Mouse (Mus musculus): ENCODE data around the gene Rnf126. TPM values are rescaled to one million over a fixed set of nuclear protein-coding genes. Genes with fewer than 3 reads are reported as not detected.

Rnf126 gene
- polyA plus RNA-seq, 1 experiment from 2014 or later, result 93.0 TPM

- no peak overlapping the region for H3K27ac ChIP-seq
- no peaks in the 10 kb centered on the region for H3K36me3 ChIP-seq
- peaks cover 8% of the 10 kb centered on the region for H3K27me3 ChIP-seq
- H3K4me1 ChIP-seq, result peaks cover 8% of the 10 kb centered on the region
- no peak overlapping the region for H3K4me2 ChIP-seq (replicated peaks)
- H3K4me3 ChIP-seq, result no peak overlapping the region
- no peak overlapping the region for H3K9ac ChIP-seq
- WGBS, result 60% methylated on average over 2 of the region's 2 CpGs
- ATAC-seq (ENCODE audit: low FRiP score, low read depth), result no peak
- H3K9me3 ChIP-seq, result no peaks in the 10 kb centered on the region
Measured at GRCm38 (mm10) chr10:79789581-79789980, 22.8 kb upstream of the Rnf126 start.

GRCm38 (mm10) chr10:79788386-79789158, 21.8 kb upstream of the Rnf126 start:
- peaks cover 15% of the 10 kb centered on the region for H3K27me3 ChIP-seq
- H3K4me2 ChIP-seq (replicated peaks), result no peak overlapping the region
- 0 out of 2 replicates have a peak, but pooled peaks cover 4% of the 10 kb centered on the region for H3K4me1 ChIP-seq
- H3K36me3 ChIP-seq, result no peaks in the 10 kb centered on the region
- H3K9me3 ChIP-seq, result no peaks in the 10 kb centered on the region
- no peak overlapping the region for H3K27ac ChIP-seq
- WGBS, result 31% methylated on average over 7 of the region's 7 CpGs
- ATAC-seq (ENCODE audit: low FRiP score, low read depth), result no peak
- H3K9ac ChIP-seq, result no peak overlapping the region
- no peak overlapping the region for H3K4me3 ChIP-seq

DNA sequence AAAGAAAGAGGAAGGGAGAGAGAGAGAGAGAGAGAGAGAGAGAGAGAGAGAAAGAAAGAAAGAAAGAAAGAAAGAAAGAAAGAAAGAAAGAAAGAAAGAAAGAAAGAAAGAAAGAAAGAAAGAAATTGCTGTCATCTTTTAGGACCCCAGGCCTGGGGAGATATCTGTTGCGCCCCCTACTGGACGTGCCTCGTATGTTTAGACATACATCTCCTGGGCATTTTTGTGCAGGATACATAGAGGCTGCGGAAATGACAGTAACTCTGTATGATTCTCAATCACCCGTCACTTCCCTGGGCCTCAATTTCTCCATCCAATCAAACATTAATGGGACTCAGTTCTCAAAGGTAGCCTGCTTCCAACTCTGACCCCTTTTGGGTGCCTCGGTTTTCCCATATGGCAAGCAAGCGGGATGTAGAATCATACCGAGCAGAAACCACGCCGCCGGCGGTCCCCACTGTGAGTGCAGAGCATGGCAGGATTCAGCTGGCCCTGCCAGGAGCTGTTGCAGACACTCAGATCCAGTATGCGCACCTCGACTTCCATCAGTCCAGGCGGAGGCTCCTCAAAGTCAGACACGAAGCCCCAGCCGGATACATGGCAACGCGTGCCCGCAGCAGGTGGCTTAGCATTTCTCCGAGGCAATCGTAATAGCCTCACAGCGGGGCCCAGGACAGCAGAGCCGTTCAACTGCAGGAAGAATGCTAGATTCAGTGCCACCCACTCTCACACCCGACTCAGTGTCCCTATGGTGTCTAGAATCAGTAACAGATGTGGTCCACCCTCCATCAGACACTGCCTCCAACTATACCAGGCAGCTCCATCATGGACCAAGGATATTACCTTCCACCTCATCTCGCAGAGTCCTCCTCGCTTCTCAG, 17.4 kb upstream of the Rnf126 start:
- Histone ChIP-seq H3K9ac (peak overlapping the region; percentile 31; the same call in 1 of the 2 replicates), H3K27me3 (peaks cover 44% of the 10 kb centered on the region), H3K4me1 (peaks cover 18% of the 10 kb centered on the region), H3K36me3 (no peaks in the 10 kb centered on the region), H3K27ac (no peak overlapping the region), H3K4me3 (no peak overlapping the region), H3K4me2 (replicated peaks) (no peak overlapping the region), H3K9me3 (no peaks in the 10 kb centered on the region)
- no peak for ATAC-seq (ENCODE audit: low FRiP score, low read depth)
- WGBS, result 36% methylated on average over 27 of the region's 27 CpGs

GRCm38 (mm10) chr10:79783050-79783449, 16.3 kb upstream of the Rnf126 start:
- Histone ChIP-seq H3K9me3 (no peaks in the 10 kb centered on the region), H3K36me3 (no peaks in the 10 kb centered on the region), H3K27ac (no peak overlapping the region), H3K9ac (no peak overlapping the region), H3K4me2 (replicated peaks) (no peak overlapping the region), H3K27me3 (peaks cover 55% of the 10 kb centered on the region), H3K4me3 (no peak overlapping the region), H3K4me1 (peaks cover 28% of the 10 kb centered on the region)
- no peak for ATAC-seq (ENCODE audit: low FRiP score, low read depth)
- WGBS, result 70% methylated on average over 7 of the region's 7 CpGs

DNA sequence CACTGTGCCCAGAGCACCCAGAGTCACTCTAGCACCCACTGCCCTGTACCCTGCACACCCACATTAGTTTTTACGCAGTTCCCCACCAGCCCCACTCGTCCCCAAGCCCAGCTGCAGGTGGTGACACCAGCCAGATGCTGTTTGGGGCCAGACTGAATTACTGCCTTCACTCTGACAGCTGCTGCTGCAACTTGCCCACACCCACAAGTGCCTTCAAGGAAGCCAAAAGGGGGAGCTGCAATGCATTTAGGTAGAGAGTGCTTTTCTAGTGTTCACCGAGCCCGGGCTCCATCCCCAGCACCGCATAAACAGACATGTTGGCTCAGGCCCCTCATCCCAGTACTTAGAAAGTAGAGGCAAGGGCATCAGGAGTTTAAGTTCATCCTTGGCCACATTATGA, 15.2 kb upstream of the Rnf126 start:
- H3K36me3 ChIP-seq, result no peaks in the 10 kb centered on the region
- no peaks in the 10 kb centered on the region for H3K9me3 ChIP-seq
- peaks cover 39% of the 10 kb centered on the region for H3K4me1 ChIP-seq
- H3K4me2 ChIP-seq (replicated peaks), result no peak overlapping the region
- H3K27ac ChIP-seq, result no peak overlapping the region
- no peak for ATAC-seq (ENCODE audit: low FRiP score, low read depth)
- H3K9ac ChIP-seq, result no peak overlapping the region
- 48% methylated on average over 5 of the region's 5 CpGs for WGBS
- H3K4me3 ChIP-seq, result no peak overlapping the region
- H3K27me3 ChIP-seq, result peaks cover 62% of the 10 kb centered on the region

GRCm38 (mm10) chr10:79781139-79781538, 14.4 kb upstream of the Rnf126 start:
- H3K4me3 ChIP-seq, result peak overlapping the region; percentile 44
- H3K9me3 ChIP-seq, result no peaks in the 10 kb centered on the region
- no peak overlapping the region for H3K9ac ChIP-seq
- no peaks in the 10 kb centered on the region for H3K36me3 ChIP-seq
- 26% methylated on average over 21 of the region's 21 CpGs for WGBS
- peaks cover 44% of the 10 kb centered on the region for H3K4me1 ChIP-seq
- H3K4me2 ChIP-seq (replicated peaks), result peak overlapping the region; percentile 77
- H3K27me3 ChIP-seq, result peaks cover 66% of the 10 kb centered on the region
- no peak for ATAC-seq (ENCODE audit: low FRiP score, low read depth)
- no peak overlapping the region for H3K27ac ChIP-seq

DNA sequence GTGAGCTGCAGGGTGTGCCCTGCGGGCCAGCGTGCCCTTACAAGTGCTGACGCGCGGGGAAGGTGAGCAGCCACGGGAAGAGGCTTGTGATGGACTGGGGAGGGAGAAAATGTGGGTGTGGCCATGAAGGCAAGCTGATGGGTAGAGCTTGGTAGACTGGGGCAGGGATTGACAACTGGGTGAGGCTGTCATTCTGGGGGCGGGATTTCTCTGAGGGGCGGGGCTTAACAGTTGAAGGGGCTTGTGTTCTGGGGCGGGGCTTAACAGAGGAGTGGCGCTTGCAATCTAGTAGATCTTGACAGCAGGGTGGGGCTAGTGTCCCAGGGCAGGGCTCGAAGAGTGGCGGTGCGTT, 13.9 kb upstream of the Rnf126 start:
- H3K4me3 ChIP-seq, result peak overlapping the region; percentile 44
- H3K27ac ChIP-seq, result no peak overlapping the region
- peak; percentile 26; the same call in 1 of the 2 replicates for ATAC-seq (ENCODE audit: low FRiP score, low read depth)
- 0% methylated on average over 13 of the region's 13 CpGs for WGBS
- peaks cover 44% of the 10 kb centered on the region for H3K4me1 ChIP-seq
- H3K36me3 ChIP-seq, result no peaks in the 10 kb centered on the region
- H3K4me2 ChIP-seq (replicated peaks), result peak overlapping the region; percentile 77
- H3K9ac ChIP-seq, result no peak overlapping the region
- H3K9me3 ChIP-seq, result no peaks in the 10 kb centered on the region
- peaks cover 65% of the 10 kb centered on the region for H3K27me3 ChIP-seq

DNA sequence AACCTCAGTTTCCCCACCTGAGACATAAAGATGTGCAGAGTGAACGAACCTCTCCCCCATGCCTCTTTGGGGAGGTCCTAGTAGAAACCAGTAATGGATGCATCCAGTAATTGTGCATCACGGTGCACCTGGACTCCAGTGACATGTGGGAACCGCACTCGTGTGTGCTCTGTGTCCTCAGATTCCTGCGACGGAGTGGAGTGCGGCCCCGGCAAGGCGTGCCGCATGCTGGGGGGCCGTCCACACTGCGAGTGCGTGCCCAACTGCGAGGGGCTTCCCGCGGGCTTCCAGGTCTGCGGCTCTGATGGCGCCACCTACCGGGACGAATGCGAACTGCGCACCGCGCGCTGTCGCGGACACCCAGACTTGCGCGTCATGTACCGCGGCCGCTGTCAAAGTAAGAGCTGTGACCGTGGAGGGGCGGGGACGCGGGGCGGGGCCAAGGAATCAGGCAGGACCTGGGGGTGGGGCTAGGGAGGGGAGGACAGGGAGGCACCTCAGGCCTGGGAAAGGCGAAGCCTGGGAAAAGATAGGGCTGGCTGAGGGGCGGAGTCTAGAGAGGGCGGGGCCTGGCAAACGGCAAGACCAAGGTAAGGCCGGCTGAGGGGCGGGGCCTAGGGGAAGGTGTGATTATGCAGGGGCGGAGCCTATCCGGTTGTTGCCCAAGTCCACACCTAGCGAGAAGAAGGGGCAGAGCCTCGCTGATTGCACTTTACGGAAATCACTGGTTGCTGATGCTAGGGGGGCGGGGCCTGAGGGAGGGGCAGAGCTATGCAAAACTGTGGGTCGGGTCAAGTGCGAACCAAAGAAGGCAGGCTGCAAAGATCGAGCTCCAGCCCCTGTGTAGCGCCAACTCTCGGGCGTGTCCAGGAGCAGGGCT, 13.3 kb upstream of the Rnf126 start:
- peak overlapping the region; percentile 44 for H3K4me3 ChIP-seq
- H3K4me2 ChIP-seq (replicated peaks), result peak overlapping the region; percentile 77
- ATAC-seq (ENCODE audit: low FRiP score, low read depth), result peak; percentile 89
- H3K27ac ChIP-seq, result no peak overlapping the region
- 2% methylated on average over 55 of the region's 55 CpGs for WGBS
- H3K36me3 ChIP-seq, result no peaks in the 10 kb centered on the region
- peaks cover 62% of the 10 kb centered on the region for H3K27me3 ChIP-seq
- H3K4me1 ChIP-seq, result peaks cover 44% of the 10 kb centered on the region
- H3K9me3 ChIP-seq, result peaks cover 4% of the 10 kb centered on the region; the same call in 1 of the 2 replicates
- H3K9ac ChIP-seq, result no peak overlapping the region

DNA sequence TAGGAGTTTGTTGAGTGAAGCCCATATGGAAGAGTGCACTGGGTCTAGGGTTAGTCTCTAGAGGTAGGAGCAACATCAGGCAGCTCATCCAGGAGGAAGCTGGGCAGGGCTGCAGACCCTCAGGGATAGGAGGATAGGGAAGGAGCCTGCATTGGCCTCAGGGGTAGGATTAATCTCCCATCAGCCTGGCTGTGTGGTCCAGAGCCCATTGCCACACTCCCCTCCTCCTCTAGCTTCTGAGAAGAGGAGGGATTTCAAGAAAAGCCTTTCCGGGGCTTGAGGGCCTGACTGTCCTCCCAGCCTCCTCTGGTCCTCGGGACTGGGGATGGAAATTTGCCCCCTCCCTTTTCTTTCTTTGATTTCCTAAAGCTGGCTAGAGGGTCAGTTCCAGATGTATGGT, 12.4 kb upstream of the Rnf126 start:
- WGBS, result 13% methylated on average over 2 of the region's 2 CpGs
- H3K36me3 ChIP-seq, result no peaks in the 10 kb centered on the region
- no peak overlapping the region for H3K9ac ChIP-seq
- 0 out of 2 replicates have a peak overlapping the region, but pooled peaks have one; percentile 77 for H3K4me2 ChIP-seq (replicated peaks)
- no peak overlapping the region for H3K4me3 ChIP-seq
- no peak for ATAC-seq (ENCODE audit: low FRiP score, low read depth)
- H3K27me3 ChIP-seq, result peaks cover 54% of the 10 kb centered on the region
- peaks cover 6% of the 10 kb centered on the region; the same call in 1 of the 2 replicates for H3K9me3 ChIP-seq
- H3K4me1 ChIP-seq, result peaks cover 44% of the 10 kb centered on the region
- H3K27ac ChIP-seq, result no peak overlapping the region

GRCm38 (mm10) chr10:79778006-79778405, 11.3 kb upstream of the Rnf126 start:
- no peak for ATAC-seq (ENCODE audit: low FRiP score, low read depth)

GRCm38 (mm10) chr10:79777103-79777531, 10.4 kb upstream of the Rnf126 start, which contains the start of gene Fstl3:
Gene Fstl3 (plus strand): TSS chr10:79777272.
- WGBS, result under 1% methylated on average over 39 of the region's 39 CpGs
- Histone ChIP-seq H3K4me2 (replicated peaks) (peak within 1 kb of the TSS; percentile 81), H3K9me3 (peaks cover 6% of the 10 kb centered on the region; the same call in 1 of the 2 replicates), H3K4me3 (peak within 1 kb of the TSS; percentile 54), H3K9ac (peak within 1 kb of the TSS; percentile 74), H3K27ac (no peak within 1 kb of the TSS; the same call in 1 of the 2 replicates), H3K36me3 (no peaks in the 10 kb centered on the region), H3K27me3 (peaks cover 42% of the 10 kb centered on the region), H3K4me1 (peaks cover 44% of the 10 kb centered on the region)
- no peak for ATAC-seq (ENCODE audit: low FRiP score, low read depth)

More at GRCm38 (mm10) chr10:79778006-79778405, 11.3 kb upstream of the Rnf126 start:
- Histone ChIP-seq H3K4me1 (peaks cover 44% of the 10 kb centered on the region), H3K36me3 (no peaks in the 10 kb centered on the region), H3K4me2 (replicated peaks) (peak overlapping the region; percentile 81), H3K27ac (peak overlapping the region; percentile 28; the same call in 1 of the 2 replicates), H3K9me3 (peaks cover 6% of the 10 kb centered on the region; the same call in 1 of the 2 replicates), H3K9ac (0 out of 2 replicates have a peak overlapping the region, but pooled peaks have one; percentile 43), H3K4me3 (peak overlapping the region; percentile 54), H3K27me3 (peaks cover 49% of the 10 kb centered on the region)
- 13% methylated on average over 15 of the region's 15 CpGs for WGBS

All from limb, embryonic 13.5 days (tissue).